Mouse (Mus musculus) myocyte (in vitro differentiated cells): Measurements from ENCODE around the gene Tstd1.

Experiments used
- CEBPB ChIP-seq: IDR thresholded peaks from 2 replicates; pipeline ENCODE4 v1.6.1; 2011; ENCODE audit warnings: mild to moderate bottlenecking, moderate library complexity; ENCODE audit not compliant: poor library complexity, insufficient read depth, severe bottlenecking
- E2F4 ChIP-seq: IDR thresholded peaks from one replicate; pipeline ENCODE4 v1.6.1; 2011; ENCODE audit warnings: mild to moderate bottlenecking, control low read depth, moderate library complexity; ENCODE audit not compliant: insufficient read depth
- MAX ChIP-seq: IDR thresholded peaks from one replicate; pipeline ENCODE4 v1.6.1; 2011; ENCODE audit warnings: low read depth, mild to moderate bottlenecking, control low read depth
- MYOD1 ChIP-seq, 3 experiments: IDR thresholded peaks; one replicate each; pipeline ENCODE4 v1.6.1; 2011; ENCODE audit warnings: control low read depth in 2 of 3, low read depth in 2 of 3, mild to moderate bottlenecking in 2 of 3, moderate library complexity in 1 of 3; ENCODE audit not compliant: insufficient read length in 2 of 3, control insufficient read depth in 1 of 3
- MYOG ChIP-seq, 3 experiments: IDR thresholded peaks; one replicate each; pipeline ENCODE4 v1.6.1; 2011; ENCODE audit warnings: control low read depth in 2 of 3, low read depth in 2 of 3, mild to moderate bottlenecking in 2 of 3; ENCODE audit not compliant: insufficient read length in 2 of 3, control insufficient read depth in 1 of 3, insufficient read depth in 1 of 3
- POLR2A ChIP-seq: IDR thresholded peaks from one replicate; pipeline ENCODE4 v1.6.1; 2011; ENCODE audit warnings: low read depth, mild to moderate bottlenecking, control low read depth, moderate library complexity; ENCODE audit not compliant: insufficient read length
- POLR2AphosphoS2 ChIP-seq: IDR thresholded peaks from one replicate; pipeline ENCODE4 v1.6.1; 2011; ENCODE audit warnings: low read depth, control low read depth; ENCODE audit not compliant: insufficient read length
- REST ChIP-seq: IDR thresholded peaks from one replicate; pipeline ENCODE4 v1.6.1; 2011; ENCODE audit warnings: mild to moderate bottlenecking, control low read depth, moderate library complexity; ENCODE audit not compliant: insufficient read depth, insufficient read length
- SRF ChIP-seq: IDR thresholded peaks from one replicate; pipeline ENCODE4 v1.6.1; 2011; ENCODE audit warnings: low read depth; ENCODE audit not compliant: control insufficient read depth, insufficient read length
- TCF12 ChIP-seq: IDR thresholded peaks from one replicate; pipeline ENCODE4 v1.6.1; 2011; ENCODE audit warnings: mild to moderate bottlenecking, control low read depth; ENCODE audit not compliant: poor library complexity, insufficient read depth, severe bottlenecking
- TCF3 ChIP-seq: IDR thresholded peaks from one replicate; pipeline ENCODE4 v1.6.1; 2011; ENCODE audit warnings: low read depth, control low read depth; ENCODE audit not compliant: insufficient read length
- USF1 ChIP-seq: IDR thresholded peaks from one replicate; pipeline ENCODE4 v1.6.1; 2011; ENCODE audit warnings: low read depth, mild to moderate bottlenecking, control low read depth, moderate library complexity

DNA sequence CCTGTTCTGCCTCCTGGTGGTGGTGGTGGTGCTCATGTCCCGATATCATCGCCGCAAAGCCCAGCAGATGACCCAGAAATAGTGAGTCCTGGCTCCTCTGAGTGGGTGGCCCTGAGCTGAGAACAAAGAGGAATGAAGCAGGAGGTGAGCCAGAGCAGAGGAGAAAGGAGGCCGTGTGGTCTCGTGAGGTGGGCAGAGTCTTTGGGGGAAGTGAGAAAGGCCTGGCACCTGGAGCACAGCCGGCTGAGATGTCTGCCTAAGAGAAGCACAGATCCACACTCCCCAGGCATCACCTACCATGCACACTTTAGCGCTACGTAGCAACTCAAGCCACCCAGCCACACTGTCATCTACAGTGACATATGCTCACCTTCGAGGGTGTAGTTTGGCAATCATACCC is 33.5 kb upstream of the Tstd1 start:
- TF ChIP-seq POLR2A = no peak
- TF ChIP-seq CEBPB = no peak
- no peak for TF ChIP-seq MAX
- TF ChIP-seq SRF = no peak
- no peak for TF ChIP-seq USF1
- no peak for TF ChIP-seq MYOD1 (IDR thresholded peaks at IDR 0.05; ENCODE audit: control insufficient read depth in 1 of 3, insufficient read length in 2 of 3, low read depth in 2 of 3)
- TF ChIP-seq TCF12 = no peak
- no peak for TF ChIP-seq POLR2AphosphoS2
- TF ChIP-seq TCF3 = no peak
- no peak for TF ChIP-seq E2F4
- no peak for TF ChIP-seq REST
- TF ChIP-seq MYOG (IDR thresholded peaks at IDR 0.05; ENCODE audit: control insufficient read depth in 1 of 3, insufficient read depth in 1 of 3, insufficient read length in 2 of 3, low read depth in 2 of 3) = no peak
